Mouse (Mus musculus) hindbrain, embryonic 13.5 days (tissue): ENCODE results near the gene Gckr. TPM values are rescaled to one million over a fixed set of nuclear protein-coding genes. Genes with fewer than 3 reads are reported as not detected.
A peak's percentile ranks its signal among the peaks of the same experiment; 100 is the strongest.

Experiments used
- ATAC-seq: fragments of 200-750 bp; cut with Nextera tagmentation; 2 replicates; pipeline ENCODE4 v1.8.0; 2017; ENCODE audit warnings: moderate TSS enrichment; ENCODE audit not compliant: low FRiP score
- H3K27ac ChIP-seq: fragments of 300-500 bp; sonication (generic); 2 replicates; pipeline ENCODE4 v1.5.1; 2015; ENCODE audit warnings: inconsistent platforms, mild to moderate bottlenecking, moderate library complexity
- H3K27me3 ChIP-seq: fragments of 300-500 bp; sonication (generic); 2 replicates; pipeline ENCODE4 v1.6.1; 2015; ENCODE audit warnings: mild to moderate bottlenecking, inconsistent platforms
- H3K36me3 ChIP-seq: fragments of 300-500 bp; sonication (generic); 2 replicates; pipeline ENCODE4 v1.6.1; 2015; ENCODE audit warnings: mild to moderate bottlenecking, inconsistent platforms
- H3K4me1 ChIP-seq: fragments of 300-500 bp; sonication (generic); replicated peaks from 2 replicates; pipeline ENCODE4 v1.6.1; 2015; ENCODE audit warnings: inconsistent platforms
- H3K4me2 ChIP-seq: fragments of 300-500 bp; sonication (generic); 2 replicates; pipeline ENCODE4 v1.6.1; 2015; ENCODE audit warnings: inconsistent platforms, mild to moderate bottlenecking, moderate library complexity
- H3K4me3 ChIP-seq: fragments of 300-500 bp; sonication (generic); 2 replicates; pipeline ENCODE4 v1.5.1; 2015; ENCODE audit warnings: mild to moderate bottlenecking, inconsistent platforms
- H3K9ac ChIP-seq: fragments of 300-500 bp; sonication (generic); 2 replicates; pipeline ENCODE4 v1.6.1; 2015; ENCODE audit warnings: mild to moderate bottlenecking, inconsistent platforms
- H3K9me3 ChIP-seq: fragments of 300-500 bp; sonication (generic); 2 replicates; pipeline ENCODE4 v1.6.1; 2016; ENCODE audit warnings: inconsistent platforms
- WGBS: fragments of 180-500 bp; shearing (Covaris S2); methylation state at CpG from one replicate; pipeline ENCODE4 v1.1.7; 2015; 5-methylcytosine and 5-hydroxymethylcytosine counted together
- polyA plus RNA-seq: library from polyadenylated mRNA; unstranded; fragments of >200 nt; fragmentation: Nextera tagmentation; extraction: Ambion mirVana; gene quantifications from 2 replicates; pipeline ENCODE4 v1.2.1, GENCODE M21; 2015

The Gckr gene
- polyA plus RNA-seq, 1 experiment from 2014 or later = 0.17 TPM

GRCm38 (mm10) chr5:31267686-31268085, 29.6 kb upstream of the Gckr start:
- Histone ChIP-seq H3K27me3 (no peaks in the 10 kb centered on the region), H3K4me3 (no peak overlapping the region), H3K27ac (no peak overlapping the region), H3K9ac (no peak overlapping the region), H3K9me3 (no peaks in the 10 kb centered on the region), H3K4me2 (no peak overlapping the region), H3K4me1 (no peaks in the 10 kb centered on the region), H3K36me3 (peaks cover 95% of the 10 kb centered on the region)
- 64% methylated on average over 6 of the region's 6 CpGs for WGBS
- ATAC-seq = no peak

- WGBS = 89% methylated on average over 6 of the region's 6 CpGs
- Histone ChIP-seq H3K27ac (no peak overlapping the region), H3K9me3 (no peaks in the 10 kb centered on the region), H3K4me2 (no peak overlapping the region), H3K4me3 (no peak overlapping the region), H3K9ac (no peak overlapping the region), H3K4me1 (no peaks in the 10 kb centered on the region), H3K27me3 (no peaks in the 10 kb centered on the region), H3K36me3 (peaks cover 84% of the 10 kb centered on the region)
- no peak for ATAC-seq
Observed at GRCm38 (mm10) chr5:31273018-31273417, 24.2 kb upstream of the Gckr start.

GRCm38 (mm10) chr5:31279245-31279988, 17.8 kb upstream of the Gckr start:
- Histone ChIP-seq H3K27me3 (no peaks in the 10 kb centered on the region), H3K9ac (no peak overlapping the region), H3K36me3 (peaks cover 92% of the 10 kb centered on the region), H3K4me1 (no peaks in the 10 kb centered on the region), H3K4me2 (no peak overlapping the region), H3K4me3 (no peak overlapping the region), H3K9me3 (no peaks in the 10 kb centered on the region), H3K27ac (no peak overlapping the region)
- no peak for ATAC-seq
- WGBS = 91% methylated on average over 20 of the region's 20 CpGs

GRCm38 (mm10) chr5:31288225-31288624, 9.0 kb upstream of the Gckr start:
- peaks cover 49% of the 10 kb centered on the region for H3K36me3 ChIP-seq
- no peak overlapping the region for H3K4me2 ChIP-seq
- H3K27ac ChIP-seq = no peak overlapping the region
- H3K4me1 ChIP-seq = peaks cover 28% of the 10 kb centered on the region
- no peaks in the 10 kb centered on the region for H3K27me3 ChIP-seq
- WGBS = 88% methylated on average over 4 of the region's 4 CpGs
- no peaks in the 10 kb centered on the region for H3K9me3 ChIP-seq
- no peak for ATAC-seq
- no peak overlapping the region for H3K9ac ChIP-seq
- H3K4me3 ChIP-seq = no peak overlapping the region

- no peak overlapping the region for H3K27ac ChIP-seq
- ATAC-seq = no peak
- H3K9me3 ChIP-seq = no peaks in the 10 kb centered on the region
- H3K27me3 ChIP-seq = no peaks in the 10 kb centered on the region
- no peak overlapping the region for H3K9ac ChIP-seq
- H3K36me3 ChIP-seq = peaks cover 49% of the 10 kb centered on the region
- 85% methylated on average over 3 of the region's 3 CpGs for WGBS
- H3K4me1 ChIP-seq = peaks cover 32% of the 10 kb centered on the region
- no peak overlapping the region for H3K4me3 ChIP-seq
- no peak overlapping the region for H3K4me2 ChIP-seq
Observed at GRCm38 (mm10) chr5:31288655-31289054, 8.6 kb upstream of the Gckr start.

GRCm38 (mm10) chr5:31289626-31290230, 7.5 kb upstream of the Gckr start:
- H3K27me3 ChIP-seq = no peaks in the 10 kb centered on the region
- peaks cover 42% of the 10 kb centered on the region for H3K36me3 ChIP-seq
- no peak for ATAC-seq
- 88% methylated on average over 3 of the region's 3 CpGs for WGBS
- peak overlapping the region; percentile 51; the same call in 1 of the 2 replicates for H3K4me3 ChIP-seq
- H3K4me2 ChIP-seq = peak overlapping the region; percentile 78
- H3K9me3 ChIP-seq = no peaks in the 10 kb centered on the region
- peaks cover 43% of the 10 kb centered on the region for H3K4me1 ChIP-seq
- H3K27ac ChIP-seq = no peak overlapping the region
- peak overlapping the region; percentile 71 for H3K9ac ChIP-seq

GRCm38 (mm10) chr5:31290521-31291360, 6.5 kb upstream of the Gckr start, which contains the start of gene Ift172:
Gene Ift172 (minus strand): TSS chr5:31291116.
- 3% methylated on average over 45 of the region's 45 CpGs for WGBS
- Histone ChIP-seq H3K9me3 (no peaks in the 10 kb centered on the region), H3K36me3 (peaks cover 32% of the 10 kb centered on the region), H3K9ac (peak within 1 kb of the TSS; percentile 71), H3K27ac (peak within 1 kb of the TSS; percentile 88), H3K27me3 (no peaks in the 10 kb centered on the region), H3K4me3 (peak within 1 kb of the TSS; percentile 51), H3K4me2 (peak within 1 kb of the TSS; percentile 78), H3K4me1 (peaks cover 48% of the 10 kb centered on the region)
- ATAC-seq = peak; percentile 90

- Histone ChIP-seq H3K36me3 (peaks cover 26% of the 10 kb centered on the region), H3K27ac (peak overlapping the region; percentile 88), H3K9ac (peak overlapping the region; percentile 66), H3K4me1 (peaks cover 48% of the 10 kb centered on the region), H3K4me3 (peak overlapping the region; percentile 51), H3K27me3 (no peaks in the 10 kb centered on the region), H3K9me3 (no peaks in the 10 kb centered on the region), H3K4me2 (peak overlapping the region; percentile 78)
- no peak for ATAC-seq
- whole genome bisulfite sequencing = 7% methylated on average over 9 of the region's 9 CpGs
Observed at GRCm38 (mm10) chr5:31291361-31291688, 5.9 kb upstream of the Gckr start.

- Histone ChIP-seq H3K9me3 (no peaks in the 10 kb centered on the region), H3K9ac (peak overlapping the region; percentile 99), H3K4me2 (peak overlapping the region; percentile 81), H3K4me1 (peaks cover 40% of the 10 kb centered on the region), H3K4me3 (peak overlapping the region; percentile 89), H3K36me3 (peaks cover 18% of the 10 kb centered on the region), H3K27ac (peak overlapping the region; percentile 90), H3K27me3 (peaks cover 8% of the 10 kb centered on the region)
- peak; percentile 46 for ATAC-seq
- 4% methylated on average over 29 of the region's 29 CpGs for whole genome bisulfite sequencing
Observed at GRCm38 (mm10) chr5:31294964-31295605, 2.2 kb upstream of the Gckr start.

GRCm38 (mm10) chr5:31295606-31296141, 1.6 kb upstream of the Gckr start, which contains the start of gene Fndc4:
Gene Fndc4 (minus strand): TSS chr5:31296080.
- peaks cover 18% of the 10 kb centered on the region for H3K36me3 ChIP-seq
- H3K27ac ChIP-seq = peak within 1 kb of the TSS; percentile 90
- 0% methylated on average over 18 of the region's 46 CpGs for WGBS
- H3K4me3 ChIP-seq = peak within 1 kb of the TSS; percentile 89
- H3K9ac ChIP-seq = peak within 1 kb of the TSS; percentile 99
- H3K9me3 ChIP-seq = no peaks in the 10 kb centered on the region
- peak within 1 kb of the TSS; percentile 81 for H3K4me2 ChIP-seq
- peak; percentile 79 for ATAC-seq
- H3K4me1 ChIP-seq = peaks cover 35% of the 10 kb centered on the region
- peaks cover 8% of the 10 kb centered on the region for H3K27me3 ChIP-seq

GRCm38 (mm10) chr5:31297981-31298380, 738 bp downstream of the Gckr start:
- Histone ChIP-seq H3K27ac (no peak overlapping the region), H3K4me3 (no peak overlapping the region), H3K9me3 (no peaks in the 10 kb centered on the region), H3K4me1 (peaks cover 22% of the 10 kb centered on the region), H3K4me2 (no peak overlapping the region), H3K27me3 (peaks cover 8% of the 10 kb centered on the region), H3K36me3 (peaks cover 10% of the 10 kb centered on the region), H3K9ac (no peak overlapping the region)
- ATAC-seq = no peak
- WGBS = 79% methylated on average over 3 of the region's 3 CpGs
